Mouse (Mus musculus): ENCODE measurements around the gene Cpeb1.

Gene Cpeb1

DNA sequence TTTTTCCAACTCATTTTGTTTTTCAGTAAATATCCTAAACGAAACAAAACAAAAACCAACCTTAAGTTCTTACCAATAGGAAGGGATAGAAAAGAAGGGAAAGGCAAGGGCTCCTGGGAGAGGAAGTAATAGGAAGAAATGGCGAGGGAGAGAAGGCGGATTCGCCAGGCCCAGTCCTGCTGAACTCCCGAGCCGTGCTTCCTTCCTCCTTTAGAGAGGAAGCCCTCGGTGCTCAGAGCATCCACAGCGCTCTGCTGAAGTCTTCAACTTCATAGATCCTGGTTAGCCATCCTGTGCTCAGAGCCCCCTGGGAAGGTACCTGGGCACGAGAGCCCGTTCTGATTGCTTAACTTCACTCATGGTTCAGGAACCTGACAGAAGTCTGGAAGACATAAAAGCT lies 127.6 kb downstream of the Cpeb1 start:
- DNase-seq (ENCODE audit: low read depth, low spot score) = no peak

DNA sequence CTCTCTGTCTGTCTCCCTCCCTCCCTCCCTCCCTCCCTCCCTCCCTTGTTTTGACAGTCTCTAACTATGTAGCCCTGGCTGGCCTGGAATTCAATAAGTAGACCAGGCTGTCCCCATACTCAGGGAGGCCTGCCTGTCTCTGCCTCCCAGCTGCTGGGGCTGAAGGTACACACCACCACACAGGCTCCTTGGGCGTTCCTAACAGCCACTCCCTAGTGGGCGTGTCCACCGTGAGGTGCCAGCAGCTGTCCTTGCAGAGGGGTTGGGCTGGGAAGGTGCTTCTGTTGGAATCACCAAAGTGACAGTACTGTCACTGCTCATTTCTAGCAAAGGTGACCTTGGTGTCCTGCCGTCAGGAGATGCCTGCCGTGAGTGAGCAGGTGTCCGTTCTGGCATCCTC lies 128.4 kb downstream of the Cpeb1 start:
- DNase-seq (ENCODE audit: low read depth, low spot score) = no peak

DNA sequence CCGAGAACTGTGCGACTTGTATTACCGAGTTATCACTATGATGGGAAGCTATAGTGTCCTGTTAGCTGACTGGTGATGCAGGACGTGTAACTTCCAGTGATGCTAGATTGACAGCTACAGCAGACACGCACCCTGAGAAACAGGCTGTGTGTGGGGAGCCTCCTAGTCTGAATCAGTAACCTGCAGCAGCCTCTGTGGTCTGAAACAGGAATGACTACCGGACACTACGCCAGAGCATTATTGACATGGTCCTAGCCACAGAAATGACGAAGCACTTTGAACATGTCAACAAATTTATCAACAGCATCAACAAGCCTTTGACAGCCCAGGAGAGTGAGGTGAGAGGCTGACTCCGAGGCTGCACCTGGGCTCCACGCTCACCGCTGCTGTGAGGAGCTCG lies 129.2 kb downstream of the Cpeb1 start:
- no peak for DNase-seq (ENCODE audit: low read depth, low spot score)

DNA sequence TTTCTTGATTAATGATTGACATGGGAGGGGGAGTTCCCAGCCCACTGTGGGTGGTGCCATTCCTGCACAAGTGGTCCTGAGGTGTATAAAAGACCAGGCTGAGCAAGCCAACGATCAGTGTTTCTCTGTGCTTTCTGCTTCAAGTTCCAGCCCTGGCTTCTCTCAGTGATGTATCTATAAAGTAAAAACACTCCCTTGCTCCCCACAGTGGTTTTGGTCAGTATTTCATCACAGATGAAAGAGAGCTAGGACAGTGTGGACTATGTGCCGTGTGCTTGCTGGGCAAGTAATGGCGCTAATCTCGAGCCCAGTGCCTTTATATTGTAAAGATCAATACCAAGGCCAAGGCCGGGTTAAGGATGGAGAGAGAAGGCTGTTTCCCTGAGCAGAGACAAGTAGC lies 133.5 kb downstream of the Cpeb1 start:
- DNase-seq (ENCODE audit: low read depth, low spot score) = no peak

DNA sequence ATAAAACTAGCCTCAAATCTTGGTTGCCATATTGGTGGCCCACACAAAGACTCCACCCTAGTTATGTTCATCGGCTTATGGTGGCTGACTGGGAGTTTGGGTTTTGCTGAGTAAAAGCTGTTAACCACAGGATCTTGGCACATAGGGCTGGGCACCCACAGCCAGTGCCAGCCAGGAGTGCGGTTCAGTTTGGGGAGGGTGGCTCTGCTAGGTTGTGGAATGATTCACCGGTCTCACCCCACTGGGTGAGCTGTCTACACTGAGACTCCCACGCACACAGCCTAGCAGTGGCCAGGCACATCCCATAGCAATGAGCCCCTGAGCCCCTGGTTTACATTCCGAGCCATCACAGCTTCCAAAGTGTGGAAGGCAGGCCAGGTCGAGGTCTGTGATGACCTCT lies 135.5 kb downstream of the Cpeb1 start:
- no peak for DNase-seq (ENCODE audit: low read depth, low spot score)

DNA sequence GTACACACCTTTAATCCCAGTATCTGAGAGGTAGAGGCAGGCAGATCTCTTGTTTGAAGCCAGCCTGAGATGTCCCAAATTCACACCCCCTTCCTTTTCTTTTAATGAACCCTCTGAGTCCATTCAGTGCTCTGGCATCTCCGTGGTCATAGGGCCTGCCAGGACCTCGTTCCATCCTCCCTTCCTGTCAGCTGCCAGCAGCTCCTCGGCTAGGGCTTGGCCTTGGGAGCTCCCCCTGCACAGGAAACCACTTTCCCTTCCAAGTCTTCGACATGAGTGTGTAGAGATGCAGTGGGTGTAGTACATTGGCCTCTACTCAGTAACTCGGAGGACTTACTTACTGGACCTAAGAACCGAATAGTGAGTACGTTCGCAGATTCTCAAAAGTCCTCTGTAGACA lies 139.7 kb downstream of the Cpeb1 start:
- DNase-seq (ENCODE audit: low read depth, low spot score) = no peak

DNA sequence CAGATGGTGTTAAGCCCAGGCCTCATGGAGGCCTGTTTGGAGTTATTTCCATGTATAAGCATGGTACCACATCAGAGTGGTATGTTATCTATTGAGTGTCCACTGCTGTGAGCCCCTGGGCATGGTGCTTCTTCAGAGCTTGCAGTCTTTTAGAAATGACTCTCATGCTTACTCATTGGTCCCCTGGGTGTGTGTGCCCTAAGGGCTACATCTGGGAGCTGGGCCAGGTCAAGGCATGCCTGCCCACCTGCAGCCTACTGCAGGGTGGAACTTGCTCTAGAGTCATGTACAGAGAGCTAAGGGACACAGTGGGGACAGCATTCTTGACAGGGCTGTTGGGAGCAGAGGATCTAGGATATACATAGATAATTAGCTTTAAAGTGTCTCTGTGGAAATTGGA lies 143.7 kb downstream of the Cpeb1 start:
- DNase-seq (ENCODE audit: low read depth, low spot score) = no peak

DNA sequence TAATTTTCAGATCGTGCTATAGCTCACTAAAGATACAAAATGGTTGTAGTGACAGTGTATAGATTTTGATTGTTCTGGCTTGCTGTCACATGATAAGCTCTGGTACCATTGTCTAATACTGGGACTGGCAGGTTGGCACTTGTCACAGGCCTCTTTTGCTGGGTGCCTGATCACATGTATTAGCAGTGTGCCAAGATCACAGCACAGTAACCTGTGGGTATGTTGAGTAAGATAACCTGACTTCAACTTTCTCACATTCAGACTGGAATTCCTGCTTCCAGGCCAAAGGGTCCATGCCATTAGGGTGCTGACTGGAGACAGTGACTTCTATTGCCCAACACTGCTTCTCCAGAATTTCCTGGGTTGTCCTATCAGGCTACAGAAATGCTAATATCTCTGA lies 144.1 kb downstream of the Cpeb1 start:
- DNase-seq (ENCODE audit: low read depth, low spot score) = no peak

DNA sequence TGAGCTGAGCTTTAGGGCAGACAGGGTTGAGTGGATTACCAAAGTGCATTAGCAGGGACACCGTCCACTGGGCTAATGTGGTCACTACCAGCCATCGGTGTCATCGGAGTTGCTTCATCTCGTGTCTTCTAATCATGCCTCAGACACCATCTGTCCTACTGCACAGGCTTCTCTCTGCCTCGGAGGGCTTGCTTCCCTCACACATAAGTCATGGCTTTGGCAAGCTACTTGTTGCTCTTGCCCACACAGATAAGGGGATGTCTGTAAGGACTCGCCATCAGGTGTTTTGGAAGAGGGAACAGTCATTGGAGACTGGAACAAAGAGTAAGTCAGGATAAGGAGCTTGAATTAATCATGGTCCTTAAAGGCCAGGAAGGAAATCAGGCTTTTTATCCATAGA lies 146.0 kb downstream of the Cpeb1 start:
- DNase-seq (ENCODE audit: low read depth, low spot score) = no peak

DNA sequence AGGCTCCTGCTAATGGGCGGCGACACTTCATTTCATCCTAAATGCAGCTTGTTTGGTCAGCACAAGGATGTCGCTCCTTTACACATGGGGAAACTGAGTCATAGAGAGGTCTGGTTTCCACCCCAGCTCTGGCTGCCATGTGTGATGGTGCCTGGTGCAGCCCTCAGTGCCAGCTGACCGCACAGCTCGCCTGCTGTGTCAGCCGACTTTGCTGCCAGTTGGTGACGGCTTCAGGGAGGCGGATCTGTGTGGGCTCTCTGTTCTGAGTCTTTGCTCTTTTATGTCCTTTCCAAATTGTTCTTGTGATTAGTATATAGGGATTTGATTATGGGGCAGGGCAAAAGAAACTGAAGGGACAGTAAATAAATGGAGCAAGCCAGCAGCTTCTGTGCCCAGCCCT lies 147.5 kb downstream of the Cpeb1 start:
- DNase-seq (ENCODE audit: low read depth, low spot score) = no peak

DNA sequence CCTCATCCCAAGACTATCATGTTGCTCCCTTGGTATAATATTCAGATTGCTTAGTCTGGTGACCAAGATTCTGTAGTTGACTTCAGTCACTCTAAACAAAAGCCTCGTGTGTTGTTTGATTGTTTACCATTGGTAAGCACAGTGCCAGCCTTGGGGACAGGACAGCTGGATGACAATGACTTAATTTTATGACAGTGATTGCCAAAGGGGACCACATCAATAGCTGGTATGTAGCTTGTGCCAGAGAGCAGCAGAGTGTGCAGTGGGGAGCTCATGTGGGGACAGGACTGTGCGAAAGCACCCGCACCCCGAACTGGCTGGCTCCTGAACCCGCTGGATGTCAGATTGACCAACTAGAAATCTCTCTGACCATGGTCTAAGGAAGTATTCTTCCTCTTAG lies 150.6 kb downstream of the Cpeb1 start:
- no peak for DNase-seq (ENCODE audit: low read depth, low spot score)

DNA sequence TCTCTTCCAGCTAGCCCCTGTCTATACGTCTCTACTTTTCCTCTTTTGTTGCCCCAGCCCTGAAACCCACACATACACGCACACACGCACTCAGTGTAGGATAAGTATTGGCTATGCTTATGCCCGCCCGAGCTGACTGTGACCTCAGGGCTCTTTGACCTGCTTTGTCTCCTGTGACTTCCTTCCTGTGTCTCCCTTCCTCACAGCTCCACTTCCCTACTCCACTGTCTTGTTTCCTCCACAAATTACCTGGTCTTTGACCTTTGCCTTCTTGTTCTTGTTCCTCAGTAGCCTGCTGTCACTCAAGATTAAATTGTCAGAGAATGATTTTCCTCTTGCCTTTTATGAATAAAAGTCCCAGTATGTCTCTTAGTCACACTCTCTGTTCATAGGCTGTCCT lies 151.2 kb downstream of the Cpeb1 start:
- DNase-seq (ENCODE audit: low read depth, low spot score) = no peak

DNA sequence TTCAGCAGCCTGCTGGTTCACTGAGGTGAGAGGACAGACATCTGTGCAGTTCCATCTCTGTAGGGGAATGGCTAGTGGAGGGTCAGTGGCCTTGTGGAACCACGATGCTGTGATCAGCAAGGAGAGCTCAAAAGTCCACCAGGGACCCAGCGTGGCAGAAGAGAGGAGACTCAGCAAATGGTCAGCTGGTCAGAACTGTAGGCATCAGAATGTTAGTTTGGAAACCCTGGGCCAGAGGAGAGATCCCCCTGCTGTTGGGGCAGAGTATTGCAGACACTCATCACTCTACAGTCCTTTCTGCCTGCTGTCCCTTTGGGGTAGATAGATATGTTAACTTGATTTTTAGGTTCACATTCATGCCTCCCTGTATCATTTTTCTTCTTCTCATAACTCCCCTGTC lies 151.6 kb downstream of the Cpeb1 start:
- DNase-seq (ENCODE audit: low read depth, low spot score) = no peak

DNA sequence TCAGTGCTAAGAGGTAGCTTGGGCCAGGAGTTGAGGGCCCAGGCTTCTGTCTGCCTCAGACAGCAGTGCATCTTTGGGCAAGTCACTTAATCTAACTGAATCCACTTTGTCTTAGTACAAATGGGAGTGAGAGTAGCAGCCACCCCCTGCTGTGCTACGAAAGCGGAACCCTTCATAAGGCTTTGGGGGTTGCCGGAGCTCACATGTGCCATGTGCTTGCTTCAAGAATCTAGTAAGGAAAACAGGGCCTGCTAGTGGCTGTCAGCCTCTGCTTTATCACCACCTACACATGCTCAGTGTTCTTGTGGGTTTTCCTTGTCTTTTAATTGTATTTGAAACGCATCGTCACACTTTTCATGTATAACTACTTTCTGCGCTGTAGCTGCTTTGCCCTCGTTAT lies 153.9 kb downstream of the Cpeb1 start:
- DNase-seq (ENCODE audit: low read depth, low spot score) = no peak

DNA sequence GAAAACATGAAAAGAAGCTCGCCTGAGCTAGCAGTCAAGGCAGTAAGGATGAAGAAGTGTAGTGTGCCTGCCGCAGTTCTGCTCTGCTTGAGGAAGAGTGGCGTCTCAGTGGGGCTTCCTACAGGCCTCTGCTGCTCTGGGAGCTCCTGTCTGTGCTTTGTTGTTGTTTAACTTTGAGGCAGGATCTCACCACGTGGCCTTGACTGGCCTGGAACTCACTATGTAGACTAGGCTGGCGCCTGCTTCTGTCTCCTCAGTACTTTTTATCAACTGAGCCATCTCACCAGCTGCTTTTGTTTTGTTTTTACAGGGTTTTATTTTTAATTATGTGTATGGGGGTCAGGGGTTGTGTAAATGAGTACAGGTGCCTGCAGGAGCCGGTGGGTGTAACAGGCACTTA lies 157.1 kb downstream of the Cpeb1 start:
- no peak for DNase-seq (ENCODE audit: low read depth, low spot score)

All from retina, adult 2 months (tissue).